Mouse (Mus musculus) liver, adult 2 months (tissue): ENCODE data around the gene Pde7b.

ENCODE experiments used
- CTCF ChIP-seq: fragments of 200-500 bp; IDR thresholded peaks from 2 replicates; pipeline ENCODE4 v1.5.1; 2011; ENCODE audit warnings: low read depth, low read length, control low read depth
- POLR2A ChIP-seq: fragments of 200-500 bp; IDR thresholded peaks from 2 replicates; pipeline ENCODE4 v1.6.1; 2011; ENCODE audit warnings: low read length, control low read depth; ENCODE audit not compliant: insufficient read depth; ENCODE audit errors: extremely low read depth

DNA sequence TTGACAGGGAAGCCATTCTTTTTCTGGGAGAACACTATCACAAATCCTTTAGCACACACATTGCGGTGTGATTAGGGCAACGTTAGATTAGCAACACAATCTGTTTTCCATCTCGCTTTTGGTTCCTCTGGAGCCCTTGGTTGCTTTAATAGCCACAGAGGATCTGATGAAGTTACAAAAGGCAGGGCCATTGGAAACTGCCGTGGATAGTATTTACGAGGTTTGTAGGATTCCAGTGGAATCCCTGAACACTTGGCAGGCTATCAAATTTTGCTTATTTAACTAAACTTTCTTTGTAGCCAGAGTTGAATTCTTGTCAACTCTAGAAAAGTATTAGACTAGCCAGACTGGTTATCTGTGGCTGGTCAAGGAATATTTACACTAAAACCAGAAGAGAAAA lies 330.1 kb downstream of the Pde7b start:
- TF ChIP-seq CTCF (no peak), POLR2A (no peak)
